Mouse (Mus musculus) liver, postnatal 0 days (tissue): Measurements from ENCODE around the gene Ppat.

ENCODE experiments used
- CTCF ChIP-seq: sonication (generic); IDR thresholded peaks from 2 replicates; pipeline ENCODE4 v1.5.1; 2016; ENCODE audit warnings: antibody characterized with exemption, low read depth
- EP300 ChIP-seq: IDR thresholded peaks from 2 replicates; pipeline ENCODE4 v1.6.1; 2016; ENCODE audit warnings: antibody characterized with exemption, low read depth, mild to moderate bottlenecking

GRCm38 (mm10) chr5:76906155-76906499 lies 45.3 kb downstream of the Ppat start:
- no peak for TF ChIP-seq CTCF
- TF ChIP-seq EP300, result no peak
